Mouse (Mus musculus): Measurements from ENCODE around the gene Gpr33. TPM values are rescaled to one million over a fixed set of nuclear protein-coding genes. Genes with fewer than 3 reads are reported as not detected.

Gene Gpr33
- polyA plus RNA-seq, 1 experiment: 0.30 TPM

- no peak for DNase-seq (ENCODE audit: low spot score)
These were observed 42.6 kb downstream of the Gpr33 start for GRCm38 (mm10) chr12:51985163-51985748.

- no peak for DNase-seq (ENCODE audit: low spot score)
These were observed 44.2 kb downstream of the Gpr33 start for GRCm38 (mm10) chr12:51983625-51984024.

- DNase-seq (ENCODE audit: low spot score): no peak
These were observed 51.3 kb downstream of the Gpr33 start for GRCm38 (mm10) chr12:51976531-51976930.

- no peak for DNase-seq (ENCODE audit: low spot score)
These were observed 53.5 kb downstream of the Gpr33 start for GRCm38 (mm10) chr12:51974381-51974780.

Other genes starting within 250 kb of the Gpr33 start
- 42.6 and 46.7 TPM in 2 replicates for gene Hectd1, start 198.5 kb downstream of the Gpr33 start, polyA plus RNA-seq (2012; rRNA removed)
- gene Heatr5a, start 56.7 kb downstream of the Gpr33 start, polyA plus RNA-seq (2012; rRNA removed): 17.1 and 19.4 TPM in 2 replicates
- 12.5 and 16.8 TPM in 2 replicates for gene Dtd2, start 21.6 kb downstream of the Gpr33 start, polyA plus RNA-seq (2012; rRNA removed)
- gene Nubpl, start 69.7 kb upstream of the Gpr33 start, polyA plus RNA-seq (2012; rRNA removed): 4.2 TPM in 2 replicates

All from urinary bladder, adult 2 months (tissue).